Mouse (Mus musculus): ENCODE data around the gene Nr3c2. TPM values are rescaled to one million over a fixed set of nuclear protein-coding genes. Genes with fewer than 3 reads are reported as not detected.
A peak's percentile ranks its signal among the peaks of the same experiment; 100 is the strongest.

Gene Nr3c2
- total RNA-seq, 2 experiments from 2014 or later: 4.0 to 5.4 TPM

DNA sequence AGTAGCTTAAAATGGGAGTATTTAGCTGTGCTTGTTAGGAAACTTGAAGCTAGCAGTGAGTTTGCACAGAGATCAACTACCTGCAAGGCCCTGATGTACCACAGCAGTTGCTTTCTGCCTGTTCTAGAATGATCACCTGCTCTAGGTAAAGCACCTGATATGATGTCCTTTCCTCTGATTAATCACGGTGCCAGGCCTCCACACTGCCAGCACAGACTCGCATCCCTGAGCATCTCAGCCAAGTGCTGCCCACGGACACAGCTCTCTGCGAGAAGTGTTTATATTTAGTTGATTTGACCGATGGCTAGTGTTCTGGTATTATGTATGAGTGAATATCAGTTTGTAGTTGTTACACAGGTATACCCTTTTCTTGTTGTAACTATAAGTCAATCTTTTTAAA, 147.0 kb downstream of the Nr3c2 start:
- intact Hi-C loops (cut with DNase I; ENCODE audit: low total_unique reads): no loop called here
- DNase-seq: no peak

DNA sequence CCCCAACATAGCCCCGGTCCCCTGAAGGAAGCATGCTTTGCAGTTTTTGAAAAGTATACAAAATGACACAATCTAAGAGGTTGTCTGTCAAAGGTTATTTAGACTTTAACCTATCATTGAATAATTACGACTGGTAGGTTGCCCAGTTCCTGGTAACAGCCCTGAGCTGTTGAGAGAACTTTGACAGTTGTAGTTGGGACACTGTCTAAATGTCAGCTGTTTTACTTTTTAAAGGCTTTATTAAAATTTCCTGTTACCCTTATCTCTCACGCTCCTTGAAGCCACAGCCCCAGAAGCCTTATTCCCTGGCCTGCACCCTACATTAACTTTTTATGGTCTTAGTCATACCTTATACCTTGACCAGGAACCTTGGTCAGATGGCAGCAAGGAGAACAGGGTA, 147.5 kb downstream of the Nr3c2 start:
- intact Hi-C loops (cut with DNase I; ENCODE audit: low total_unique reads): no loop called here
- DNase-seq: no peak

DNA sequence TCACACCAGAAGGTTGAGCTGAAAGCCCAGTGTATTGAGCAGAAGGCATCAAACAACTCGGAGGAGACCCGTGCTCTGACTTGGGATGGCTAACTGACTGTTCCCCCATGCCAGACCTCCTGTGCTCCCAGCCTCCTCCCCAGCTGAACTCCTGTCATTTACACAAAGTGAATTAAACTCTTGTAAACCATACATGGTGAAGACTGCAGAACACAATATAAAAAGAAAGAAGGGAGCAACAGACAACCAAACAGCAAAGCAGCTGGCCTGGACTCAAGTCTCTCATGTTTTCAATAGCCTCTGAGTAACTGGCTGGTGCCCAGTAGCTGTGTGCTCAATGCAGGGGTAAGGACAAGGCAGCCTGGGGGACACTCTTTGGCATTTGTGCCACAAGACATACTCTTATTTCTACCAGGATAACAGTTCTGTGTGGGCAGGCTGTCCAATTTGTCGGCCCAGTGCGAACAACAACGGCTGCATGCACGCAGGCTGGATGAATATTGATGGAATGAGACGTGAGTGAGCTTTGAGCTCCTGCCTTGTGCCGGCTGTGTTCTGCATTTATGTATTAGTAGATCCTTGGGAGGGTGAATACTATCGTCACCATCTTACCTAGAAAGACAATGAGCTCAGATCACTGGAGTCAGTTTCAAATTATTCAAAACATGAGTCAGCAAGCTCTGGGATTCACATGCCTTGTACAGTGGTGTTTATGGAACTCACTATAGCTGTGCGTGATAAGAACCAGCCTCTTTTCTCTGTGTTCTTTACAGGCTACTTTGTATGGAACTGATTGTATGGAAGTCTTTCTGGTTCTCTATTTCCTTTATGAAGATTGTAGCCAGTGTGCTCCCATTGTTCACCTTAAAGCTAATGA, 152.4 kb downstream of the Nr3c2 start:
- intact Hi-C loops (cut with DNase I; ENCODE audit: low total_unique reads): no loop called here
- DNase-seq: no peak

DNA sequence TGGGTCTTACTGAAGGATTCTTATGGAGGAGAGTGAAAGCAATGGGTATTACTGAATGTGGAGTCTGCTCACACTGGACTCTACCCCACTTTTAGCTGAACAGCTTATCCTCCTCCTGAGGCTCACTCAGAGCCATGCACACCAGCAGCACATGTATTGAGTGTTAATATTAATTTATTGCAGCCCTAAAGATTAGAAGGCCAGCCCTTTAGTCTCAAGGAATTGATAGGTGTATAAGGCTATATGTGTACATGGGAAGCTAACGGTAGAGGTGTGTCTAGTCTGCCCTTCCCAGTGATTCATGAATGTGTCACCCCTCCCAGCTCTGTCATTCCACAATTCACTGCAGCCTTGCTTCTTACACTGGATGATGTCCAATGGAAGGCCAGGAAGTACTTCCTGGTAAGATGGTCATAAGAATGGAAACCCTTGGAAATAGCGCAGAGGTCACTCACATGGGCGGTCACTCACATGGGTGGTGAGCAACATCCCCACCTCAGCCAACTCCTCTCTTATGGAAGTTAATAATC, 156.3 kb downstream of the Nr3c2 start:
- intact Hi-C loops (cut with DNase I; ENCODE audit: low total_unique reads): no loop called here
- DNase-seq: no peak

DNA sequence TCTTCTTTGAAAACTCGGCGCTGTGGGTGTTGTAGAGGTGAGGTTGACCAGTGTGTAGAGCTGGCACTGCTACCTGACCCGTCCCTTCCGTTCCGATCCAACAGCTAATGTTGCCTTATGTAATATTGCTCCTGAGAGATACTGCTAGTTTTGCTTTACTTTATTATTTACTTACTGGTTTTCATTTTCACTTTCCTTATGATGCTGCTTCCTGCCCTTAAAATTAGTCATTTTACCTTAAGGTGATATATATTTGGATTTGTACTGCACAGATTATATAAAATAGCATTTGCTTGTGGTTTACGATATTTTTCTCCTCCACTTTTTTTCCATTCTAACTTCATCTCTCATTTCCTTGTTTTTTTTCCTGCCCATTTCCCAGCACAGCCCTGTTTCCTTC, 157.6 kb downstream of the Nr3c2 start:
- intact Hi-C loops (cut with DNase I; ENCODE audit: low total_unique reads): no loop called here
- no peak for DNase-seq

DNA sequence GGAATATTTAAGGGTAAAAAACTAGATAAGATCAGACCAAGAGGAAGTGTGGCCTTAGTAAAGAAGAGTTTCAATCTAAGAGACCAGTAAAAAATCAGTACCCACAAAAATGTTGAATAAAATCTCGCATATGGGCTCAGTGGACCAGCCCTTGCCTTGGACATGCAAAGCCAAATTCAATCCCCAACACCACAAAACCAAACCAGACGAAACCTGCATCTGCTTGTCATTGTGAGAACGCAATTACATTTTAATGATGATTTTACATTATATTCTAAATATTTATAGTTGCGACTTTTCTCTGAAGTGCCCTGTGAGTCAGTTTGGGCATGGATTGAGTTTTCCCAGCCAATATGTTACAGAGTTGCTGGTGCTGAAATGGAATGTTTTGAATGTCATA, 183.4 kb downstream of the Nr3c2 start:
- no peak for DNase-seq
- intact Hi-C loops (cut with DNase I; ENCODE audit: low total_unique reads): no loop called here

DNA sequence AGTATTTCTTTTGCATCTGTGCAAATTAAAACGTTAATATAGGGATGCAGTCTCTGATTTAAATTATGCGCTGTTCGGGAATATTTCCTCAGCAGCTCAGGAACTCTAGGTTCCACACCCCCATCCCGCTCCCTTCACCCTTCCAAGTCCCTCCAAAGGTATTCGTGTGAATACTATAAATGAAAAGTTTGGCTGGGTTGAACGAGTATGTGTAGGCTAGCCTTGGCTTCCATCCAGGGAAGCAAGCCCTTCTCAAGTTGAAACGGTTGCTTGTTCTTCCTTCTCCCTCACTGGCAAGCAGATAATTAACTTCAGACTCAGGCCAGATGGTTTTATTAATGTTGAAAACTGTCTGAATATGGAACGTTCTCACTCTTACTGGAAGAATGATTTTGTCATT, 186.8 kb downstream of the Nr3c2 start:
- intact Hi-C loops (cut with DNase I; ENCODE audit: low total_unique reads): no loop called here
- DNase-seq: no peak

DNA sequence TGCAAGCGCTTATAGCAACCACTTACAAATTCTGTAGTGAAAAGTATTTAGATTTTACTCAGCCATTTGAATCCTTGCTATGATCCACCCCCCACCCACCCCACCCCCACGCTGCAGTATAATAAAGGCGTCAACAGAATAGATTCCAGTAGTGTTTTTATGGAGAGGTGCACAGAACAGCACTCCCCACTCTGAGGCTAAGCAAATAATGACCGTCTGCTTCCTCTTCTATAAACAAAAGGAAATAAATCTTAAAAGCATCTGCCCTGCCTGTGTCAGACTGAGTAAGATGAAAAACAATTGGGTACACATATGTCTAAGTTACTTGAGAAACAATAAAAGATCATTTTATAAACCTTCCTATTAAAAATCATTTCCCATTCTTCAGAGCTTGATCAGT, 197.5 kb downstream of the Nr3c2 start:
- DNase-seq: no peak
- intact Hi-C loops (cut with DNase I; ENCODE audit: low total_unique reads): no loop called here

DNA sequence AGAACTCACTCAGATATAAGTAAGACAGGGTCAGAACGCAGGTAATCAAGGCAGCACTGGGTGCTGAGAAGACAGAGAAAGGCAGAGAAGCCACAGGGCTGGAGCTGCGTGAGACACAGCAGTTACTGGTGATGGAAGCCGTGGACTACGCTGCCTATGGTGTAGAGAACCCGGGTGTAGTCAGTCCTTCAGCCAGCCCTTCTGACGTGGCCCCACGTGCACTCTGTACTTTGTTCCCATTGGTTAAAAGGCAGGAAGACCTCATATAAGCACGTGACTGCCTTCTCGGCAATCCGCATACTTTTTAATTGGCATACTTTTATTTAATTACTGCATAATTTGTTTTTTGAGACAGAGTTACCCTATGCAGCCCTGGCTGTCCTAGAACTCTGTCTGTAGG, 198.9 kb downstream of the Nr3c2 start:
- no peak for DNase-seq
- intact Hi-C loops (cut with DNase I; ENCODE audit: low total_unique reads): no loop called here

DNA sequence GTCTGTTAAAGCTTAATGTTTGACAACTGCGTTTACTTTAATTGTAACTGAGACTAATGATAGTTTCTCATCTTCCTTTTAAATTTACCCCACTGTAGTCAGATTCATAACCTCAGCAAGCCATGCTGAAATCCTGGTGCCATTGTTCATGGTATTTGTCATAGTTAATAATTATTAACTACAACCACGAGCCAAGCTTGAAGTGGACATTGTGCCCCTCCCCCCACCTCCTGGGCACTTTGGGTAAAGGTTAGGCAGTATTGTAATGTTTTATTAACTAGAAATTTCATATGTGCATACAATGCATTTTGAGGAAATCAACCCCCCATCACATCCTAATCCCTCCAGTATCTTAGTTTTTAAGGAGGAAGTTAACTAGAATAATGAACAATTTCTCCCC, 201.1 kb downstream of the Nr3c2 start:
- DNase-seq: no peak
- intact Hi-C loops (cut with DNase I; ENCODE audit: low total_unique reads): no loop called here

DNA sequence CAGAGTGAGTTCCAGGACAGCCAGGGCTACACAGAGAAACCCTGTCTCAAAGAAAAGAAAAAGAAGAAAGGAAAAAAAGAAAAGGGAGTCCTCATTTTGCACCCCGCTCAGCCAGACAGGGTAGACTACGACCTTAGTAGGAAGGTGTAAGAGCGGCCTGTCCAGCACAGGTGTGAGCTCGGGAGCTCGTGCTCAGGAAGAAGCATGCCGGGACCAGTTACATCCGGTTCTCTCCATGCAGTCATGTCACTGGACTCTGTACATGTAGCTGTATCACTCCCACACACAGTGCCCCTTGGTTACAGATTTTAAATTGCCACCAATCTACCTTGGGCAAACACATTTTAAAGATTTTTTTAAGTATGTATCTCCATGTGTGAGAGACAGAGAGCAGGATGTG, 203.6 kb downstream of the Nr3c2 start:
- DNase-seq: no peak
- intact Hi-C loops (cut with DNase I; ENCODE audit: low total_unique reads): no loop called here

DNA sequence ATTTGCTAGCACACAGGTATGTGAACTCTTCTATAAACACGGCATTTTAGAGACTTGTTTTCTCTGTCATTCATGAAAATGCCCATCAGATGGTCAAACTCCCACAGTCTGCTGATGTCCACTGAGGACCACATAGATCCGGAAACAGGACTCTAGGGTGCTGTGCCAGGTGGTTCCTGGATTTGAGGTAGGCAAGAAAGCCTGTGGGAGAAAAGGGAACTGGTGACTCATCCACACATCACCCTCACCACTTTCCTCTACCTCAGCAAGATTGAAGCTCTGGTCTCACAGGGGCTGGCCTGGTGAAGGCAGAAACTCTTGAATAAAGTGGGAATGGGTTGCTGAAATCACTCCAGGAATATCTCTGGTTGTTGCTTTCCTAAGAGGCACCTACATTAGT, 213.5 kb downstream of the Nr3c2 start:
- no peak for DNase-seq
- intact Hi-C loops (cut with DNase I; ENCODE audit: low total_unique reads): no loop called here

DNA sequence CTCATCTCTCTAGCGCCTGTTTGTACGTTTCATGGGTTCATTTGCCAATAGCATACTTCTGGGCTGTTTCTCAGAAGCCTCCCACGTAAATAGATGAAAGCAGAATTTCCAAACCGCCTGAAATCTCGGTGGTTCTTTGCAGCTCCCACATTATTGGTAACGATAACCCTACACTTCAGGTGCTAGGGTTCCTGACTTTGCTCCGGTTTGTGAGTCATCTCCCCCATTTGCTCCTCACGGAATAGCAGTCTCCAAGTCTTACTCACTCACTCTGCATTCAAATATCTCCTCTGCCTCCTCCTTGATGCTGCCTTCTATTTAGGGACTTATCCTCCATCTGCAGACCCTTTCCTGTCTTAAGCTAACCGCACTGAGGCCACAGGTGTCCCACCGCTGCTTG, 215.5 kb downstream of the Nr3c2 start:
- intact Hi-C loops (cut with DNase I; ENCODE audit: low total_unique reads): no loop called here
- no peak for DNase-seq

DNA sequence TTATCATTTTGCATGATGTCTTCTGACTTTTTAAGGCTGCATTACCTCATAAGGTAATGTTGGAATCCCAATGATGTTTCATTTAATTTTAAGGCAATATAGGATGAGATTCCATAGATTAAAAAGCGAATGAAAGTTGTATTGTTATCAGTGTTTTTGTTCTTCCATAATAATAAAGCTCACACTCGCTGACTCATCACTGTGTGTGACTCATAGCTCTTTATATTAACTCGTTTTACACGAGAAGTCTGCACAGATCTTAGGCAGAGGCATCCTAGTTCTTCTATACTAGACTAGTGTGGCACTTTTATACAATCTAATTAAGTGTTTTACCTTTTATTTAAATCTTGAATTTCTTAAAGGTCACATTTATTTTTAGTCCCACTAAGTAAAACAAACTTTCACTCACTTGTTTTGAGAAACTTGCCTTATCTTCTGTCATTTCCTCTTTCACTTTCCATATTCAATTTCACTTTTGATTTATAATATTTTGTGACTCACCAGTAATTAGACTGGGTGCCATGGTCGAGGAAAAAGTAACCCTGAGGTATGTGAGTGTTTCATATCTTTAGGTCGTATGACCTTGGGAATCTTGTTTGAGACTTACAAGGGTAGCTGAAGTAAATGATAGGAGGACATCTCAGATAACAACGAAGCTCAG, 217.3 kb downstream of the Nr3c2 start:
- DNase-seq: no peak
- intact Hi-C loops (cut with DNase I; ENCODE audit: low total_unique reads): no loop called here

DNA sequence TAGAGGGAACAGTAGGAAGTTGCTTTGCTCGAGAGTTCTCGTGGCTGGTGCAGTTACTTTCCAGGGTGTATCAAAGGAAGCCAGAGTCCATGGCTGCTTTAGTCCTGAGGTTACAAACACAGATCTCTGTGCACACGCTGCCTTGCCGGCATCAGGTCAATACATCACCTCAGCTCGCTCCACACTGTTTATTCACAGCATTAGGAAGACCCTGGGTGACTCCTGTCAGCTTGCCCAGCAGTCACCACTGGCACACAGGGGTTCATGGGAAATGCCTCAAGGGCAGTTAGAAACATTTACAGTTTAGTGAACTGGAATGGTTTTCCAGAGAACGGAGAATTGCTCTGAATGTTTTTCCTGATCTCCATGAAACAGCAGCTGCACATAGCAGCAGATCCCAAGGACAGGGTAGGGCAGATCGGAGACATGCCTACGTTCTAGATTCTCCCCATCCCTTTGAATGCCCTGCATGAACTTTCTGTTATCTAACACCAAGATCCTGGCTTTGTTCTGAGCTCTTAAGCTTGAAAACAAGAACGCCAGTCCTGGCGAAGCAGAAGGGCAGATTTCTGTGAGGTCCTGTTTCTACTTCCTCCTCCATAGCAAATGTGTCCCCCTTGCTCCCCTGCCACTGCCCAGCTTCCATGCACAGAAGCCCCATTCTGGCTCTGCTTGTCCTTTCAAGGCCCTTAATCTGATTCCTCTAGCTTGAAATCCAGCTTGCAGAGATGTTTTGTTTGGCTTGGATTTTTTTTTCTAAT, 221.7 kb downstream of the Nr3c2 start:
- DNase-seq: no peak
- intact Hi-C loops (cut with DNase I; ENCODE audit: low total_unique reads): no loop called here

DNA sequence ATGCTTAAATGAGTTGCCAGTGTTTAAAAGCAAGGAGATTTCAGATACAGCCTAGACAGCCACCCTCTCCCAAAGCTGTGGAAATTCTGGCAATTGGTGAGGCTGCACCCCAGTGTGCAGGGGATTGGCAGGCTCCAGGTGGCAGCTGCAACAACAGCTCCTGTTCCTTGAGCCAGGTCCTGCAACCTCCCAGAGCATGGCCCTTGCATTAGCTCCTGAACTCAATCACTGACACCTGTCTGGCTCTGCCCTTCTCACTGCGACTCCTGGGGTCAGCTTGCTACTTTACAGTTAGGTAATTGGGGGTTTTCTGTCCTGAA, 222.3 kb downstream of the Nr3c2 start:
- no peak for DNase-seq
- intact Hi-C loops (cut with DNase I; ENCODE audit: low total_unique reads): no loop called here

DNA sequence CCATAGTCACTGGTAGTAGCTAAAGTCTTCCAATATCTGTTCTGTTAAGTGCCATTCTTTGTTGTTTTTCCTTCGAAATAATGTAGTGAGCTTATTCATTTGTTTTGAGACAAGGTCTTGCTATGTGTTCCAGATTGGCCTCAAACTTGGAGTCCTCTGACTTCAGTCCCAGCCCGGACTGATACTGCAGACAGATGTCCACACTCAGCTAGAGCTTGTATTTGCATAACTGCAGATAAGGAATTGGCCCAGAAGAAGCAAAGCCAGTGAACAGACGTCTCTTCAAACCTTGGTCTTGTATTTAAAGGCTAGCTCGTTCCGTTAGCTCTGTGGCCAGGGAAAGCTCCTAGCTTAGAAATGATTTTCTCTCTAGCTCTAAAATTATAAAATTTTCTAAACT, 223.1 kb downstream of the Nr3c2 start:
- DNase-seq: no peak
- intact Hi-C loops (cut with DNase I; ENCODE audit: low total_unique reads): no loop called here

DNA sequence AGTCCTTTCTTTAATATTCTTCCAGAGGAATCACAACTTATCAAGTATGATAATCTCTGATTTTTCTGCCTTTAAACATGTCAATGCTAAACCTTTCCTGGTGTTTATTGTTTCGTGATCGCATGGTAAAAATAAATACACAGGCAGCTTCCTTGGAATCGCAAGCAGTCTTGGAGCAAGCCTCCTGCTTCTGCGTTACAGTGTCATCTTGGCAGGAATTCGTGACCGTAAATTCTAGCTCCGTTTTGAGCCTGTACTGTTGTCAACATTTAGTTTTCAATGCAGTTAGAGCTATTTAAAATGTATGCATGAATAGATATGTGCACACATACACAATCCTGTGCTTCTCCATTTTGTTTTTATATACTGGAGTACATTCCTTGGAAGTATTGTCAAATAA, 226.5 kb downstream of the Nr3c2 start:
- no peak for DNase-seq
- intact Hi-C loops (cut with DNase I; ENCODE audit: low total_unique reads): no loop called here

DNA sequence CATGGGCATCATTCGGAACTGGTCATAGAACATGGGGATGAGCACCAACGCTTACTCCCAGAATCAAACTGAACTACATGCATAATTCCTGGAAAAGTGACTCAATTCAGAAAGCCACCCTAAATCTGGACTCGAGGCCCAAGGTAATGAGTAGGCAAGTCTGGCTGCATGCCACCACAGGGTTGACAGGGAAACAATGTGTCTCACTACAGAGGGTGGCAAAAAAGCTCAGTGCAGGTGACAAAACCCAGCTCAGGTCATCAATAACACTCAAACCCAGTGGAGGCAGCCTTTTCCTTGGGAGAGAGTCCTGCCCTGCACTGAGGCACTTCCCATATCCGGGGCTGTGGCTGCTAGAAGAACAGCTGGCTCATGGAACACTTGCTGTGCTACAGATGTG, 228.8 kb downstream of the Nr3c2 start:
- no peak for DNase-seq
- intact Hi-C loops (cut with DNase I; ENCODE audit: low total_unique reads): no loop called here

DNA sequence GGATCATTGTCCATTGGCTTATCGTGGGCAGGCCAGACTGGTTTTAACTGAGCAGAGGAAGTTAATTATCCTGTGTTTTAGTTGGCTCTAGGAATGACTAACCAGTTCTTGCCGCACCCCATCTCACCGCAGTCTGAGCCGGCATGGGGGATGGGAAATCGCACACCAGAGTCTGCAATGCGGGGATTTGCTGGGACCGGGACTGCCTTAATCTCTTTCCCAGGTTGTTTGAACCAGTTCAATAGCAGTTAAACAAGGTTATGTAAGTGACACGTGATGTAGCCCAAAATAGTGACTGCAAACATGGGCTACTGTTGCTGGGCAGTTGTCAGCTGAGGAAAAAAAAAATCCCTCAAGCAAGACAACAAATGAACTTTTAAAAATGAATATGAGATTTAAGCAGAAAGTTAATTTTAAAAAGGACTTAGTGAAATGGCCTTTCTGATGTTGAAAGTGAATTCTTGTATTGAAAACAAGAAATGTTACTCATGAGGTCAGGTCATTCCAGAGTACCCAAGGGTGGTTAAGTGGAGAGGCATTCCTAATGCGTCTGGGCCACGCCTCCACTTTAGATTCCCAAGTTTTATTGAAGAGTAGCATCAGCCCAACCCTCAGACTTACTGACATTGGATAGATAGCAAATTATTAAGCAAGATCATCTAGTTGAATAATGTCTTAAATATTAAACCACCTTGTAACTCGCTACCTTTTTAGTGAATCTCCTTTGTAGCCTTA, 233.8 kb downstream of the Nr3c2 start:
- peak; percentile 69 for DNase-seq
- intact Hi-C loops (cut with DNase I; ENCODE audit: low total_unique reads): no loop called here

Data from gastrocnemius, postnatal 14 days (tissue).